17 mouse cellular contexts compared by ENCODE assay signal in the genomic region with DNA sequence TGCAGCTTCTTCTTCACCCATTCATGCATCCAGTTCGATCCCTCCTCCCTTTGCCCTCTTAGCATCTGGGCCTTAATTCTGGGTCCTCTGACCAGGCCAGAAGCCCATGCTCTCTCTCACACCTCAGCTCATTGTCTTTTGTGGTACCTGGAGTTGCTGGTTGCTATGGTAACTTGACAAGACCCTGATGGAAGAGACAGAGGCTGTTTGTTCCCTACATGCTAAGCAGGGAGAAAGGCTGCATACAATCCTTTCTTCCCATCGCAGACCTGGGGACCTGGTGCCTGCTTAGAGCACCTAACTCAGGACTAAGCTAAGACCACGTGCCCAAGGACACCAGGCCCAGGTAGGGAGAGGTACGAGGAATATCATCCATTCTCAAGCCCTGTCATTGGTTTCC.
"Had no signal": no experiment of that assay in that cellular context is flagged by ENCODE, and none has a peak within 500 bp of the region (broad histone marks: within the 10 kb centered on the region; RNA-seq: fewer than 3 reads in every experiment).

No protein-coding gene starts in this region.

- H3K27ac ChIP-seq: left cerebral cortex, adult 2 months; limb, embryonic 10.5 days; liver, embryonic 15.5 days; midbrain, embryonic 12.5 days; neural tube, embryonic 12.5 days had no signal

- DNase-seq: kidney, adult 18-20 months; kidney, postnatal 10 days; kidney, postnatal 4 days; lung, adult 2 months; lung, postnatal 4 days; retina, postnatal 1 day; right cerebral cortex, postnatal 4 days; spleen, adult 18-20 months; thymus, adult 18-20 months; thymus, postnatal 25 days had no signal

- ATAC-seq: lung, postnatal 0 days had no signal

- H3K4me2 ChIP-seq: liver, embryonic 11.5 days; liver, embryonic 15.5 days; midbrain, embryonic 12.5 days; neural tube, embryonic 12.5 days had no signal

- H3K4me3 ChIP-seq: left cerebral cortex, adult 2 months; limb, embryonic 10.5 days; liver, embryonic 15.5 days; midbrain, embryonic 12.5 days; neural tube, embryonic 12.5 days had no signal

- H3K36me3 ChIP-seq: limb, embryonic 10.5 days; liver, embryonic 15.5 days; midbrain, embryonic 12.5 days had no signal

- H3K27me3 ChIP-seq: liver, embryonic 15.5 days; midbrain, embryonic 12.5 days; neural tube, embryonic 12.5 days had no signal

- H3K4me1 ChIP-seq: limb, embryonic 10.5 days; liver, embryonic 15.5 days; midbrain, embryonic 12.5 days; neural tube, embryonic 12.5 days had no signal

- H3K9me3 ChIP-seq: limb, embryonic 10.5 days; liver, embryonic 15.5 days; midbrain, embryonic 12.5 days; neural tube, embryonic 12.5 days had no signal

- H3K9ac ChIP-seq: liver, embryonic 15.5 days; midbrain, embryonic 12.5 days; neural tube, embryonic 12.5 days had no signal
